Mouse (Mus musculus) lung, postnatal 4 days (tissue): ENCODE data around the gene Gm1527.
"Not testable (repeated sequence)": the region's sequence is repeated elsewhere in the genome, so short reads cannot be mapped to it uniquely, and the experiment has no call there.

Source experiments
- DNase-seq, 2 experiments: peaks; one replicate each; pipeline ENCODE4 v3.0.0; 2021

Gm1527 gene

GRCm38 (mm10) chr3:28892317-28892716, at the start of gene Gm1527:
Gene Gm1527, plus strand, starts transcription at chr3:28892617.
- no peak for DNase-seq

GRCm38 (mm10) chr3:28843231-28843630, 49.2 kb upstream of the Gm1527 start:
- no peak for DNase-seq

GRCm38 (mm10) chr3:28847115-28847514, 45.3 kb upstream of the Gm1527 start:
- DNase-seq, result no peak

DNA sequence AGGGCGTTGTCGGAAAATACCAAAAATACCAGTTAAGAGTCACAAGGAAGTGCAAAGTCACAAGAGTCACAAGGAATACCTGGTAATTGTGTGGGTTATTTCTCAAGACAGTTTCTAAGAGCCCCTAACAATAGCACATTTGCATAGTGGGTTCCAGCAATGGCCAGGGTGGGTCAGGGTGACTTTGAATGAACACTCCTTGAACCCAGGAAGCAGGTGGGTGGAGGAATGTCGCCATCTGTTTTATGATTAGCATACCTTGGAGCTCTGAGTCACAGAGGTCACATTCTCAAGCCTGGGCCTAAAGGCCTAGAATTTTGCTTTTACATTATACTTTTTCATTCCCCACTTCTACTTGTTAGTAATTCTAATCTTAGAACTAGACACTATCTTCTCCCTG, 40.2 kb upstream of the Gm1527 start:
- not testable (repeated sequence) for DNase-seq

GRCm38 (mm10) chr3:28859630-28860392, 32.6 kb upstream of the Gm1527 start:
- not testable (repeated sequence) for DNase-seq

DNA sequence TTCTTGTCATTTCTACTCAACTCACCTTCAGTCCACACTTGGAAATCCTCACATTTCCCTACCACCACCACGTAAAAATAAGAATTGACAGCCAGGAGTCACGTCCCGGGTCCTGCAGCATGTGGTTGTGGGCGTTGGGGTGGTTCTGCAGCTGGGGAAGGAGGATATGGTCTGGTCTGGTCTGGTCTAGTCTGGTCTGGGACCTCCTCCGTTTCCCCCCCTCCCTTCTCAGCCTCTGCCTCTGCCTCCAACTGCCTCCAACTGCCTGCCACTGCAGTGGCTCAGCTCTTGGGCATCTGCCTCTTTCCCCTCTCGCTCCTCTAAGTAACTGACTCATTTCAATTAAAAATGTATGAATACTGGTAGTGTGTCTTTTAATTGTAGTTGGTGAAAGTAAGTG, 4.5 kb downstream of the Gm1527 start:
- DNase-seq, result not testable (repeated sequence)

- no peak for DNase-seq
These were observed 73.5 kb downstream of the Gm1527 start for GRCm38 (mm10) chr3:28965931-28966330.

- peak; percentile 33 to 46 for DNase-seq
These were observed 76.4 kb downstream of the Gm1527 start for GRCm38 (mm10) chr3:28968851-28969250.
